Mouse (Mus musculus): ENCODE data around the gene Catsperg1. TPM values are rescaled to one million over a fixed set of nuclear protein-coding genes. Genes with fewer than 3 reads are reported as not detected.
A peak's percentile ranks its signal among the peaks of the same experiment; 100 is the strongest.

Gene Catsperg1
- polyA plus RNA-seq, 2 experiments, result 0.45 TPM; not detected in 1

GRCm38 (mm10) chr7:29168121-29168695 lies 45.6 kb downstream of the Catsperg1 start:
- H3K27me3 ChIP-seq (ENCODE audit: control insufficient read depth, insufficient read depth, low read length), result peaks cover 54% of the 10 kb centered on the region
- H3K4me2 ChIP-seq (ENCODE audit: low read depth), result no peak overlapping the region
- no peaks in the 10 kb centered on the region for H3K9me3 ChIP-seq (ENCODE audit: control insufficient read depth, low read length)
- H3K27ac ChIP-seq, result no peak overlapping the region
- 11% methylated on average over 10 of the region's 10 CpGs for WGBS (ENCODE audit: insufficient replicate concordance)
- no peak overlapping the region for H3K9ac ChIP-seq (replicated peaks)
- no peak overlapping the region for H3K4me3 ChIP-seq (ENCODE audit: insufficient read depth in 1 of 2, low read depth in 2 of 2, low read length in 2 of 2)
- H3K4me1 ChIP-seq (replicated peaks; ENCODE audit: control insufficient read depth in 2 of 2, insufficient read depth in 2 of 2, low read length in 1 of 2), result peaks cover 2 to 6% of the 10 kb centered on the region in 2 experiments; a peak in 2 of 4 replicates
- DNase-seq (ENCODE audit: low read depth in 3 of 3, low spot score in 3 of 3), result no peak
- H3K36me3 ChIP-seq (replicated peaks; ENCODE audit: control insufficient read depth, insufficient read depth, low read depth), result no peaks in the 10 kb centered on the region
- TF ChIP-seq CTCF (IDR thresholded peaks at IDR 0.05; ENCODE audit: low read depth), result no peak
- TF ChIP-seq EP300 (IDR thresholded peaks at IDR 0.05; ENCODE audit: low read depth), result no peak
- ATAC-seq (ENCODE audit: insufficient read depth), result no peak

GRCm38 (mm10) chr7:29167656-29168055 lies 46.2 kb downstream of the Catsperg1 start:
- no peak for TF ChIP-seq EP300 (IDR thresholded peaks at IDR 0.05; ENCODE audit: low read depth)
- TF ChIP-seq CTCF (IDR thresholded peaks at IDR 0.05; ENCODE audit: low read depth), result no peak
- 47% methylated on average over 19 of the region's 19 CpGs for WGBS (ENCODE audit: insufficient replicate concordance)

GRCm38 (mm10) chr7:29162750-29163525 lies 50.9 kb downstream of the Catsperg1 start:
- WGBS (ENCODE audit: insufficient replicate concordance), result 16% methylated on average over 9 of the region's 9 CpGs
- H3K4me3 ChIP-seq (ENCODE audit: insufficient read depth in 1 of 2, low read depth in 2 of 2, low read length in 2 of 2), result no peak overlapping the region
- TF ChIP-seq EP300 (IDR thresholded peaks at IDR 0.05; ENCODE audit: low read depth), result no peak
- no peaks in the 10 kb centered on the region for H3K36me3 ChIP-seq (replicated peaks; ENCODE audit: control insufficient read depth, insufficient read depth, low read depth)
- no peak overlapping the region for H3K9ac ChIP-seq (replicated peaks)
- ATAC-seq (ENCODE audit: insufficient read depth) (peak; percentile 58; the same call in 1 of the 2 replicates), DNase-seq (ENCODE audit: low read depth in 3 of 3, low spot score in 3 of 3) (peak in 2 of 3 experiments; percentile 33 to 46)
- no peak overlapping the region for H3K27ac ChIP-seq
- peaks cover 0 to 4% of the 10 kb centered on the region in 2 experiments; a peak in 2 of 4 replicates for H3K4me1 ChIP-seq (replicated peaks; ENCODE audit: control insufficient read depth in 2 of 2, insufficient read depth in 2 of 2, low read length in 1 of 2)
- peaks cover 11% of the 10 kb centered on the region for H3K27me3 ChIP-seq (ENCODE audit: control insufficient read depth, insufficient read depth, low read length)
- no peaks in the 10 kb centered on the region for H3K9me3 ChIP-seq (ENCODE audit: control insufficient read depth, low read length)
- H3K4me2 ChIP-seq (ENCODE audit: low read depth), result peak overlapping the region; percentile 6; the same call in 1 of the 2 replicates

More at GRCm38 (mm10) chr7:29167656-29168055, 46.2 kb downstream of the Catsperg1 start:
- Histone ChIP-seq H3K27me3 (ENCODE audit: control insufficient read depth, insufficient read depth, low read length) (peaks cover 49% of the 10 kb centered on the region), H3K4me1 (replicated peaks; ENCODE audit: control insufficient read depth in 2 of 2, insufficient read depth in 2 of 2, low read length in 1 of 2) (peaks cover 2 to 9% of the 10 kb centered on the region in 2 experiments; a peak in 3 of 4 replicates), H3K36me3 (replicated peaks; ENCODE audit: control insufficient read depth, insufficient read depth, low read depth) (no peaks in the 10 kb centered on the region), H3K9ac (replicated peaks) (no peak overlapping the region), H3K4me3 (ENCODE audit: insufficient read depth in 1 of 2, low read depth in 2 of 2, low read length in 2 of 2) (no peak overlapping the region), H3K27ac (no peak overlapping the region), H3K4me2 (ENCODE audit: low read depth) (no peak overlapping the region), H3K9me3 (ENCODE audit: control insufficient read depth, low read length) (no peaks in the 10 kb centered on the region)
- DNase-seq (ENCODE audit: low read depth in 3 of 3, low spot score in 3 of 3) (no peak), ATAC-seq (ENCODE audit: insufficient read depth) (no peak)

- TF ChIP-seq EP300 (IDR thresholded peaks at IDR 0.05; ENCODE audit: low read depth) (no peak), CTCF (IDR thresholded peaks at IDR 0.05; ENCODE audit: low read depth) (no peak)
- H3K27me3 ChIP-seq (ENCODE audit: control insufficient read depth, insufficient read depth, low read length), result peaks cover 7% of the 10 kb centered on the region
- no peak overlapping the region for H3K9ac ChIP-seq (replicated peaks)
- ATAC-seq (ENCODE audit: insufficient read depth) (no peak), DNase-seq (ENCODE audit: low read depth in 3 of 3, low spot score in 3 of 3) (no peak)
- H3K36me3 ChIP-seq (replicated peaks; ENCODE audit: control insufficient read depth, insufficient read depth, low read depth), result no peaks in the 10 kb centered on the region
- no peak overlapping the region for H3K4me2 ChIP-seq (ENCODE audit: low read depth)
- H3K27ac ChIP-seq, result no peak overlapping the region
- WGBS (ENCODE audit: insufficient replicate concordance), result 56% methylated on average over 5 of the region's 5 CpGs
- H3K9me3 ChIP-seq (ENCODE audit: control insufficient read depth, low read length), result no peaks in the 10 kb centered on the region
- no peak overlapping the region for H3K4me3 ChIP-seq (ENCODE audit: insufficient read depth in 1 of 2, low read depth in 2 of 2, low read length in 2 of 2)
- H3K4me1 ChIP-seq (replicated peaks; ENCODE audit: control insufficient read depth in 2 of 2, insufficient read depth in 2 of 2, low read length in 1 of 2), result peaks cover 0 to 4% of the 10 kb centered on the region in 2 experiments; a peak in 2 of 4 replicates
Measured at GRCm38 (mm10) chr7:29162294-29162693, 51.5 kb downstream of the Catsperg1 start.

GRCm38 (mm10) chr7:29158264-29158663 lies 55.6 kb downstream of the Catsperg1 start:
- peaks cover 7% of the 10 kb centered on the region for H3K27me3 ChIP-seq (ENCODE audit: control insufficient read depth, insufficient read depth, low read length)
- no peaks in the 10 kb centered on the region; the same call in 1 of the 2 replicates for H3K9me3 ChIP-seq (ENCODE audit: control insufficient read depth, low read length)
- no peak overlapping the region for H3K9ac ChIP-seq (replicated peaks)
- no peaks in the 10 kb centered on the region for H3K36me3 ChIP-seq (replicated peaks; ENCODE audit: control insufficient read depth, insufficient read depth, low read depth)
- H3K4me2 ChIP-seq (ENCODE audit: low read depth), result no peak overlapping the region
- WGBS (ENCODE audit: insufficient replicate concordance), result 10% methylated on average over 5 of the region's 5 CpGs
- H3K4me3 ChIP-seq (ENCODE audit: insufficient read depth in 1 of 2, low read depth in 2 of 2, low read length in 2 of 2), result no peak overlapping the region
- TF ChIP-seq CTCF (IDR thresholded peaks at IDR 0.05; ENCODE audit: low read depth) (no peak), EP300 (IDR thresholded peaks at IDR 0.05; ENCODE audit: low read depth) (no peak)
- no peak for ATAC-seq (ENCODE audit: insufficient read depth)
- H3K27ac ChIP-seq, result no peak overlapping the region
- peaks cover 0 to 10% of the 10 kb centered on the region in 2 experiments; a peak in 3 of 4 replicates for H3K4me1 ChIP-seq (replicated peaks; ENCODE audit: control insufficient read depth in 2 of 2, insufficient read depth in 2 of 2, low read length in 1 of 2)
- no peak for DNase-seq (ENCODE audit: low read depth in 3 of 3, low spot score in 3 of 3)

Measured in liver, embryonic 14.5 days (tissue).